Mouse (Mus musculus) embryonic fibroblast, embryonic 13.5 days (primary cell): ENCODE results near the gene Atp5j2.

Experiments used
- CTCF ChIP-seq: IDR thresholded peaks from 2 replicates; pipeline ENCODE4 v1.5.1; 2011; ENCODE audit warnings: mild to moderate bottlenecking, control low read depth, low read length, moderate library complexity, borderline replicate concordance; ENCODE audit not compliant: insufficient read depth
- POLR2A ChIP-seq: IDR thresholded peaks from 2 replicates; pipeline ENCODE4 v1.6.1; 2011; ENCODE audit warnings: low read depth, mild to moderate bottlenecking, control low read depth, low read length, moderate library complexity

- no peak for TF ChIP-seq CTCF
- no peak for TF ChIP-seq POLR2A
Observed at GRCm38 (mm10) chr5:145223395-145223794, 31.5 kb upstream of the Atp5j2 start.
